Mouse (Mus musculus): ENCODE data around the gene Acad10. TPM values are rescaled to one million over a fixed set of nuclear protein-coding genes. Genes with fewer than 3 reads are reported as not detected.

Gene Acad10
- total RNA-seq, 4 experiments from 2014 or later: 24.7 to 29.8 (median 28.3) TPM

GRCm38 (mm10) chr5:121595758-121596157 is 64.6 kb downstream of the Acad10 start:
- DNase-seq: no peak

GRCm38 (mm10) chr5:121594714-121595313 is 65.5 kb downstream of the Acad10 start:
- no peak for DNase-seq

- peak; percentile 87 for DNase-seq
Measured at GRCm38 (mm10) chr5:121593451-121594401, 66.6 kb downstream of the Acad10 start, which contains the start of gene Aldh2. Gene Aldh2, minus strand, starts transcription at chr5:121593824.

DNA sequence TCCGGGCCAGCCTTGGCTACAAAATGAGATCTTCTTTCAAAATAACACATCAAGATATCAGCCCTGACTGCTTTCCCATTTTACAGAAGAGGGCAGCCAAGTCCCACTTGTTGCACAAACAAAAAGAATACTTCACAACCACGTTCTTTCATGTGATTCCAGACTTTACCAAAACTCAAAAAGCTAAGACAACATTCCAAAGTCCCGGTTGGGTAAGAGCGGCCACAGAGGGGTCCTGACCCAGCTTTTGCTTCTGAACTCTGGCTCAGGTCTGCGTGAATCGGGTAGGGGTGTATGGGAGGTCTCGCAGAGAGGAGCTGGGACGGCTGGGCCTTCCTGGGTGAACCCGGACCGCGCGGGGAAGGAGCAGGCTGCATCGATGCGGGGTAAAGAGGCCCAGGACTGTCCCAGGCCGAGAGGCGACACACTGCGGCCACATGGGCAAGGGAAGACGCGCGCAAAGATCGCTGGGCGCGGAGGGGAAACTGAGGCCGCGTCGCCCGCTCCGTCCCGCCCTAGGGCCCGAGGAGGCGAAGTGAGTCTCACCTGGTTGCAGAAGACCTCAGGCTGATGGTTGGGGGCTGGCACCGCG is 67.4 kb downstream of the Acad10 start:
- DNase-seq: no peak

GRCm38 (mm10) chr5:121592064-121592815 is 68.1 kb downstream of the Acad10 start:
- no peak for DNase-seq

- DNase-seq: peak; percentile 55
Measured at GRCm38 (mm10) chr5:121591417-121592063, 68.8 kb downstream of the Acad10 start.

DNA sequence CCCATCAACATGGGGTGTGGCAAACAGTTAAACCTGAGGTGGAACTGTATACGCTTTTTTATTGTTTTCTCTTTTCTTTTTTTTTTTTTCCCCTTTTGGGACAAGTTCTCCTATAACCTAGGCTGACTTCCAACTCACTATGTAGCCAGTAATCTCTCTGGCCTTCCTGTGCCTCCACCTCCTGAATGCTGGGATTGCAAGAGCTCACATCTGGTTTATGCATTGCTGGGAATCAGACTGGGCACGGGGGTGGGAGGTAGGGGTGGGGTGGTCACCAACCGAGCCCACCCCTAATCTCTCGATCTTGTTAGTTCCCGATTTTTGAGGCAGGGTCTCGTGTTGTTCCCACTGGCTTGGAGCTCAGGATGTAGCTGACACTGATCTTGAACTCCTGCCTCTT is 70.4 kb downstream of the Acad10 start:
- DNase-seq: no peak

GRCm38 (mm10) chr5:121586400-121587039 is 73.8 kb downstream of the Acad10 start:
- no peak for DNase-seq

- no peak for DNase-seq
Measured at GRCm38 (mm10) chr5:121585699-121586098, 74.6 kb downstream of the Acad10 start.

DNA sequence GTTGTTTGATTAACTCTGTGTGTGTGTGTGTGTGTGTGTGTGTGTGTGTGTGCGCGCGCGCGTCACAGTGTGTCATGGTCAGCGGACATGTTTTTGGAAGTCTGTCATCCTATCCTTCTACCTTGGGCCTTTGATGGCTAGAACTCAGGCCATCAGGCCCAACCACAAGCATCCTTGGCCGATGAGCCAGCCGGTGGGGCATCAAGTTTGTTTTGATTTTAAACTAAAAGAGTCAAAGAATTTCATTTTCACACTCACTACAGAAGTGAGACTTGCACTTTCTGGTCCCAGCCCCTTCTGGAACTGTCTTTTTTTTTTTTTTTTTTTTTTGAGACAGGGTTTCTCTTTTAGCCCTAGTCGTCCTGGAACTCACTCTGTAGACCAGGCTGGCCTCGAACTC is 75.3 kb downstream of the Acad10 start:
- DNase-seq: no peak

DNA sequence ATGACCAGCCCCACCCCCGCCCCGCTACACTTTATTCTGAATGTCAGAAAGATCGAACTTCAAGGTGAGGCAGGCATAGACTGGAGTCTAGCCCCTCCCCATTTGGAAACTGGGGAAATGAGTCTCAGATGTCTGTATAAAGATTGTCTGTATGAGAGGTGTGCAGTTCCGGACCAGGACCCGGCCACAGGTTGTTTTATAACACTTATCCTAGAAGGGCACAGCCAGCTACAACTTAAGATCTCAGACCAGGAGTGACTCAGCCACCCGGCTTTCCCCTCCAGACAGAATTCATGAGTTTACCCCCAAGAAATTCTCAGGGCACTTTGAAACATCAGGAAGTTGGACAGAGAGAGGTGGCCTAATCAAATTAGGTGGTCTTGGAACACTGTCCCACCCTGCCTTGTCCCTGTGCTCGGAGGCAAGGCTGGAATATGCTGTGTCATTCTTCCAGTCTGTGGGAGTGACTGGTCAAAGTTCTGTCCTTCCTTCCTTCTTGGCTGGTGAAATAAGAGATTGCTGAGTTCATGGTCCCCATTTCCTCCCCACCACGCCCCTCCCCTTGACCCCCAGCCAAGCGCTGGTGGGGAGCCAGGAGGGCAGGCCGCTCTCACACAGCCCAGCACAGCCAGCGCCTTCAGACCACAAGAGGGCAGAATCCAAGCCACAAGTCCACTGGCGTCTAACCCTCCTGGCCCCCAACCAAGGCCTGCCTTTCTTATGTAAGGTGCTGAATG is 76.4 kb downstream of the Acad10 start:
- DNase-seq: peak; percentile 98

DNA sequence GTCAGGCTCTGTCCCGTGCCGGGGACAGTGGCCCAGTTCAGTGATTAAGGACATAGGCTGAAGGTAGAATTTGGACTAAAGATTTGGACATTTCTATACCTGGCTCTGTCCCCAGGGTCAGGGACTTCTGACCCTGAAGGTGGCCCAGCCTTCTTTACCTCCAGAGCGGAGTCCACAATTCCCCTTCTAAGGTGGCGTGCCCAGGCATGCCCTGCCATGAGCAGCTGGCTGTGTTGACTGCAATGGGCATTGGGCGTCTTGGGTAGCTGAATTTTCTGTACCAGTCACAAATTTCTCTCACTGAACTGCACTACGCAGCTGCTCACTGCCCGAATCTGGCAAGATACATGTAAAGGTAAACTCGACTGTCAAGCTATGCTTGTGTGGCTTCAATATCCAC is 78.4 kb downstream of the Acad10 start:
- no peak for DNase-seq

GRCm38 (mm10) chr5:121576927-121577488 is 83.3 kb downstream of the Acad10 start:
- peak; percentile 87 for DNase-seq

DNA sequence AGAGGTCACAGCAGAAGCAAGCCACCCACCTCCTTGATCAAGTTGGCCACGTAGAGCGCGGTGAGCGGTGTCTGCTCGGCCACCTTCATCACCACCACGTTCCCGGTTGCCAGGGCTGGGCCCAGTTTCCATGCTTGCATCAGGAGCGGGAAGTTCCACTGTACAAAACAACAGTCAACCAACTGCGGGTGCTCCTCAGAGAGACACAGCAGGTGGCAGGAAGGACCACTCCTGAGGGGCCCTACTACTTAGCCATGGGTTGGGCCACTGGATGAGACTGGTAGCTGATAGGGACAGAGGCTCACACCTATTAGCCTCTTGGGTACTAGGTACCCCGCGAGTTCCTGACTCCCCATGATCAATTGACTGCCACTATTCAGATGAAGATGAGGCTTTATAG is 84.4 kb downstream of the Acad10 start:
- no peak for DNase-seq

DNA sequence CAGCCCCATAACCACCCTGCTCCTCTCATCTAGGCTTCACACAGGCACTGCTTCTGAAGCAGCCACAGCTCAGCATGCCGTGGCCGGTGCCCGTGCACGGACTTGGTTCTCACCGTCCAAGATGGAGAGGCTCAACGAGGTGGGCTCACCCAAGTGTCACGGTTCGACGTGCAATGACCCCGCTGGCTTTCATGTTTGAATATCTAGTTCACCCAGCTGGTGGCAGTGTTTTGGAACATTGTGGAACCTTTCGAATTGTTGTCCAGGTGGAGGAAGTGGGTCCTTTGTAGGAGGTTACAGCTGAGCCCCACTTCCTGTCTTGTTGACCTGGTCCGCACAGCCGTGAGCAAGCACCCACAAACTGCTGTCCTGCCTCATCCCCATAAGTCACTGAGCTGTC is 86.2 kb downstream of the Acad10 start:
- DNase-seq: no peak

Other genes with a start within 250 kb of the Acad10 start
- gene Tmem116, start 208.6 kb downstream of the Acad10 start, total RNA-seq (2022): 1 to 10 TPM; 3.2 to 7.3 (median 4.5) TPM
- gene Erp29, start 208.0 kb downstream of the Acad10 start, total RNA-seq (2022): 100 to 1,000 TPM; 105 to 121 (median 115) TPM
- gene Adam1b, start 157.1 kb downstream of the Acad10 start, total RNA-seq (2022): under 1 TPM in 2 of 4 experiments, not detected in 2; 0.12 to 0.16 TPM
- gene Adam1a, start 115.0 kb downstream of the Acad10 start, total RNA-seq (2022): 10 to 100 TPM in 2 of 4 experiments, 1 to 10 TPM in 2; 4.6 to 15.8 (median 9.0) TPM
- not detected for gene Gm42878, start 115.0 kb downstream of the Acad10 start, total RNA-seq (2022)
- gene Mapkapk5, start 114.6 kb downstream of the Acad10 start, total RNA-seq (2022): 10 to 100 TPM; 59.5 to 85.2 (median 79.4) TPM
- 1,000 to 10,000 TPM in 2 of 4 experiments, 100 to 1,000 TPM in 2; 881 to 2,723 (median 1,517) TPM for gene Aldh2, start 66.7 kb downstream of the Acad10 start, total RNA-seq (2022)
- gene Acad12, start 41.6 kb downstream of the Acad10 start, total RNA-seq (2022): 10 to 100 TPM; 20.1 to 26.0 (median 22.8) TPM
- gene Brap, start within 50 bp of the Acad10 start, total RNA-seq (2022): 10 to 100 TPM; 50.2 to 66.2 (median 58.5) TPM
- gene Atxn2, start 50.8 kb upstream of the Acad10 start, total RNA-seq (2022): 100 to 1,000 TPM; 177 to 211 (median 197) TPM
- 10 to 100 TPM; 34.5 to 37.3 (median 36.0) TPM for gene Sh2b3, start 177.1 kb upstream of the Acad10 start, total RNA-seq (2022)
- 1 to 10 TPM; 6.3 to 9.5 (median 7.5) TPM for gene Pheta1, start 188.5 kb upstream of the Acad10 start, total RNA-seq (2022)

Data from adrenal gland, adult 8-10 months (tissue).